Mouse (Mus musculus): ENCODE data around the gene Kcnq1.
A peak's percentile ranks its signal among the peaks of the same experiment; 100 is the strongest.

The Kcnq1 gene

GRCm38 (mm10) chr7:143428814-143429499, 322.8 kb downstream of the Kcnq1 start:
- no peak for DNase-seq (ENCODE audit: low spot score)

- no peak for DNase-seq (ENCODE audit: low spot score)
These were observed 326.5 kb downstream of the Kcnq1 start for GRCm38 (mm10) chr7:143432631-143433030.

GRCm38 (mm10) chr7:143433331-143433730, 327.2 kb downstream of the Kcnq1 start:
- no peak for DNase-seq (ENCODE audit: low spot score)

- no peak for DNase-seq (ENCODE audit: low spot score)
These were observed 331.2 kb downstream of the Kcnq1 start for GRCm38 (mm10) chr7:143437231-143437893.

GRCm38 (mm10) chr7:143437894-143438581, 331.9 kb downstream of the Kcnq1 start:
- DNase-seq (ENCODE audit: low spot score): no peak

- DNase-seq (ENCODE audit: low spot score): no peak
These were observed 332.8 kb downstream of the Kcnq1 start for GRCm38 (mm10) chr7:143438965-143439364.

- no peak for DNase-seq (ENCODE audit: low spot score)
These were observed 338.4 kb downstream of the Kcnq1 start for GRCm38 (mm10) chr7:143444580-143444954.

GRCm38 (mm10) chr7:143444955-143445648, 338.9 kb downstream of the Kcnq1 start:
- DNase-seq (ENCODE audit: low spot score): no peak

- DNase-seq (ENCODE audit: low spot score): no peak
These were observed 339.7 kb downstream of the Kcnq1 start for GRCm38 (mm10) chr7:143445651-143446460.

GRCm38 (mm10) chr7:143447130-143447529, 341.0 kb downstream of the Kcnq1 start:
- DNase-seq (ENCODE audit: low spot score): no peak

- DNase-seq (ENCODE audit: low spot score): no peak
These were observed 352.8 kb downstream of the Kcnq1 start for GRCm38 (mm10) chr7:143458963-143459331.

- no peak for DNase-seq (ENCODE audit: low spot score)
These were observed 353.4 kb downstream of the Kcnq1 start for GRCm38 (mm10) chr7:143459332-143460211.

- no peak for DNase-seq (ENCODE audit: low spot score)
These were observed 354.2 kb downstream of the Kcnq1 start for GRCm38 (mm10) chr7:143460217-143460834.

- DNase-seq (ENCODE audit: low spot score): peak; percentile 25
These were observed 354.7 kb downstream of the Kcnq1 start, which contains the start of gene Cdkn1c for GRCm38 (mm10) chr7:143460874-143461273. Gene Cdkn1c (minus strand): TSS chr7:143461050.

- DNase-seq (ENCODE audit: low spot score): no peak
These were observed 355.2 kb downstream of the Kcnq1 start for GRCm38 (mm10) chr7:143461294-143461870.

GRCm38 (mm10) chr7:143461920-143462319, 355.8 kb downstream of the Kcnq1 start:
- no peak for DNase-seq (ENCODE audit: low spot score)

- no peak for DNase-seq (ENCODE audit: low spot score)
These were observed 356.4 kb downstream of the Kcnq1 start for GRCm38 (mm10) chr7:143462516-143462915.

- DNase-seq (ENCODE audit: low spot score): peak; percentile 54
These were observed 357.8 kb downstream of the Kcnq1 start for GRCm38 (mm10) chr7:143463865-143464415.

GRCm38 (mm10) chr7:143464811-143465560, 358.8 kb downstream of the Kcnq1 start:
- no peak for DNase-seq (ENCODE audit: low spot score)

All from layer of hippocampus, adult 9-10 months (tissue).